In genomic region chr4:124692416-124692861, GRCm38 (mm10) we compare ENCODE assay signal across 10 mouse cellular contexts. TPM values are rescaled to one million over a fixed set of nuclear protein-coding genes. Genes with fewer than 3 reads are reported as not detected.
A peak's percentile ranks its signal among the peaks of the same experiment; 100 is the strongest.
DNase-seq lines count a peak whose midpoint lies in the region; ATAC-seq and TF ChIP-seq lines count a peak whose summit lies in the region.
"Had no signal": no experiment of that assay in that cellular context is flagged by ENCODE, and none has a peak within 500 bp of the region (broad histone marks: within the 10 kb centered on the region; RNA-seq: fewer than 3 reads in every experiment).

No protein-coding gene starts in this region.

- 34% methylated on average over 3 of the region's 3 CpGs for WGBS in liver, adult 2 months
- WGBS in forebrain, embryonic 14.5 days, result 77% methylated on average over 3 of the region's 3 CpGs
- WGBS in liver, embryonic 14.5 days (ENCODE audit: insufficient replicate concordance), result 50% methylated on average over 3 of the region's 3 CpGs
- 56% methylated on average over 3 of the region's 3 CpGs for WGBS in stomach, embryonic 16.5 days

- H3K27ac ChIP-seq in liver, adult 2 months (replicated peaks; ENCODE audit: insufficient read depth, low read depth, low read length), result no peak overlapping the region; the same call in 1 of the 2 replicates
- H3K27ac ChIP-seq in forebrain, embryonic 14.5 days (ENCODE audit: low read depth, low read length), result no peak overlapping the region
- H3K27ac ChIP-seq in liver, embryonic 14.5 days, result no peak overlapping the region
- H3K27ac ChIP-seq in stomach, embryonic 16.5 days (ENCODE audit: low read length), result peak overlapping the region; percentile 87

- no peak for ATAC-seq in forebrain, embryonic 14.5 days
- no peak for ATAC-seq in liver, embryonic 14.5 days (ENCODE audit: insufficient read depth)
- peak; percentile 44 for ATAC-seq in stomach, embryonic 16.5 days (ENCODE audit: insufficient read depth, low FRiP score)
- no peak for ATAC-seq in activated CD4-positive, CD25-positive, alpha-beta regulatory T cell, adult 4 months

- peak overlapping the region; percentile 82 for H3K9ac ChIP-seq in liver, adult 2 months (ENCODE audit: low read depth, low read length)
- H3K9ac ChIP-seq in forebrain, embryonic 14.5 days (ENCODE audit: low read length), result peak overlapping the region; percentile 87; the same call in 1 of the 2 replicates
- peak overlapping the region; percentile 69 for H3K9ac ChIP-seq in liver, embryonic 14.5 days (replicated peaks)
- peak overlapping the region; percentile 96 for H3K9ac ChIP-seq in stomach, embryonic 16.5 days (ENCODE audit: low read length)

- no peak for TF ChIP-seq POLR2A in liver, adult 2 months (IDR thresholded peaks at IDR 0.05; ENCODE audit: extremely low read depth, insufficient read depth, low read length)

- no peaks in the 10 kb centered on the region for H3K9me3 ChIP-seq in forebrain, embryonic 14.5 days (replicated peaks; ENCODE audit: control insufficient read depth, low read length)
- no peaks in the 10 kb centered on the region for H3K9me3 ChIP-seq in liver, embryonic 14.5 days (ENCODE audit: control insufficient read depth, low read length)
- no peaks in the 10 kb centered on the region for H3K9me3 ChIP-seq in stomach, embryonic 16.5 days (replicated peaks; ENCODE audit: control insufficient read depth, low read length)

- H3K4me3 ChIP-seq in liver, adult 2 months (ENCODE audit: insufficient read depth, low read depth, low read length), result peak overlapping the region; percentile 78; the same call in 1 of the 2 replicates
- H3K4me3 ChIP-seq in forebrain, embryonic 14.5 days (ENCODE audit: low read depth, low read length), result peak overlapping the region; percentile 93
- peak overlapping the region; percentile 67 to 88 for H3K4me3 ChIP-seq in liver, embryonic 14.5 days (ENCODE audit: insufficient read depth in 1 of 2, low read depth in 2 of 2, low read length in 2 of 2)
- peak overlapping the region; percentile 88 for H3K4me3 ChIP-seq in stomach, embryonic 16.5 days (replicated peaks; ENCODE audit: low read length)

- H3K4me2 ChIP-seq in forebrain, embryonic 14.5 days (ENCODE audit: low read length), result peak overlapping the region; percentile 73
- H3K4me2 ChIP-seq in liver, embryonic 14.5 days (ENCODE audit: low read depth), result peak overlapping the region; percentile 80
- H3K4me2 ChIP-seq in stomach, embryonic 16.5 days (ENCODE audit: low read depth, low read length), result peak overlapping the region; percentile 90

- no peak for TF ChIP-seq CTCF in liver, adult 2 months (IDR thresholded peaks at IDR 0.05; ENCODE audit: low read depth, low read length)
- no peak for TF ChIP-seq CTCF in liver, embryonic 14.5 days (IDR thresholded peaks at IDR 0.05; ENCODE audit: low read depth)

- no peak for DNase-seq in liver, adult 2 months (ENCODE audit: extremely low read depth, low read depth, low spot score)
- no peak for DNase-seq in liver
- DNase-seq in forebrain, embryonic 14.5 days (ENCODE audit: low spot score), result no peak
- no peak for DNase-seq in liver, embryonic 14.5 days (ENCODE audit: low read depth in 3 of 3, low spot score in 3 of 3)
- DNase-seq in cerebellum, adult 11 months, result no peak
- DNase-seq in urinary bladder, postnatal 10 days (ENCODE audit: low spot score), result no peak
- DNase-seq: adrenal gland, postnatal 25 days; kidney, postnatal 10 days had no signal

- peaks cover 17% of the 10 kb centered on the region; the same call in 1 of the 2 replicates for H3K79me2 ChIP-seq in liver, adult 2 months (ENCODE audit: control insufficient read depth, insufficient read depth, low read length)

- peaks cover 2% of the 10 kb centered on the region; the same call in 1 of the 2 replicates for H3K4me1 ChIP-seq in liver, adult 2 months (ENCODE audit: control insufficient read depth, insufficient read depth, low read length)
- peaks cover 5% of the 10 kb centered on the region; the same call in 1 of the 2 replicates for H3K4me1 ChIP-seq in forebrain, embryonic 14.5 days (ENCODE audit: control insufficient read depth, insufficient read depth, low read length)
- peaks cover 7 to 18% of the 10 kb centered on the region in 2 experiments; a peak in 3 of 4 replicates for H3K4me1 ChIP-seq in liver, embryonic 14.5 days (replicated peaks; ENCODE audit: control insufficient read depth in 2 of 2, insufficient read depth in 2 of 2, low read length in 1 of 2)
- peaks cover 24% of the 10 kb centered on the region for H3K4me1 ChIP-seq in stomach, embryonic 16.5 days (ENCODE audit: control insufficient read depth, insufficient read depth, low read length)

- H3K36me3 ChIP-seq in liver, adult 2 months (ENCODE audit: control insufficient read depth, insufficient read depth, low read length), result peaks cover 2% of the 10 kb centered on the region; the same call in 1 of the 2 replicates
- H3K36me3 ChIP-seq in forebrain, embryonic 14.5 days (ENCODE audit: control insufficient read depth, insufficient read depth, low read length), result peaks cover 11% of the 10 kb centered on the region; the same call in 1 of the 2 replicates
- H3K36me3 ChIP-seq in liver, embryonic 14.5 days (replicated peaks; ENCODE audit: control insufficient read depth, insufficient read depth, low read depth), result no peaks in the 10 kb centered on the region; the same call in 1 of the 2 replicates
- H3K36me3 ChIP-seq in stomach, embryonic 16.5 days (ENCODE audit: control insufficient read depth, insufficient read depth, low read length), result no peaks in the 10 kb centered on the region

- no peak for TF ChIP-seq EP300 in liver, embryonic 14.5 days (IDR thresholded peaks at IDR 0.05; ENCODE audit: low read depth)

- no peaks in the 10 kb centered on the region for H3K27me3 ChIP-seq in liver, adult 2 months (ENCODE audit: control insufficient read depth, insufficient read depth, low read length)
- no peaks in the 10 kb centered on the region for H3K27me3 ChIP-seq in forebrain, embryonic 14.5 days (replicated peaks; ENCODE audit: control insufficient read depth, insufficient read depth, low read length)
- H3K27me3 ChIP-seq in liver, embryonic 14.5 days (ENCODE audit: control insufficient read depth, insufficient read depth, low read length), result no peaks in the 10 kb centered on the region
- no peaks in the 10 kb centered on the region for H3K27me3 ChIP-seq in stomach, embryonic 16.5 days (ENCODE audit: control insufficient read depth, insufficient read depth, low read length)

RNA-seq across cellular contexts. Expression of gene Utp11, which starts 1.0 kb away (rescaled TPM):
- total RNA-seq in liver, adult 2 months (2014; rRNA removed), result 9.3 and 11.6 TPM in 2 replicates
- polyA plus RNA-seq in liver, adult 2 months (2012; rRNA removed), result 4.2 and 5.5 TPM in 2 replicates
- 34.5 and 42.0 TPM in 2 replicates for polyA plus RNA-seq in forebrain, embryonic 14.5 days (2014; fragmentation: Nextera tagmentation; extraction: Ambion mirVana)
- 7.5 and 16.4 TPM in 2 replicates for polyA plus RNA-seq in liver, embryonic 14.5 days (2012; rRNA removed)
- polyA plus RNA-seq in liver, embryonic 14.5 days (2014; fragmentation: Nextera tagmentation; extraction: Ambion mirVana), result 20.8 and 22.4 TPM in 2 replicates
- 85.7 and 88.8 TPM in 2 replicates for polyA plus RNA-seq in stomach, embryonic 16.5 days (2015; fragmentation: Nextera tagmentation; extraction: Ambion mirVana)
- 10 to 100 TPM; 80.9 to 85.9 TPM for polyA plus RNA-seq in activated CD4-positive, CD25-positive, alpha-beta regulatory T cell, adult 4 months (2017; shearing (Covaris generic))

RNA-seq across cellular contexts. Expression of gene Fhl3, which starts 8.1 kb away (rescaled TPM):
- total RNA-seq in liver, adult 2 months (2014; rRNA removed), result 0.20 and 0.28 TPM in 2 replicates
- polyA plus RNA-seq in liver, adult 2 months (2012; rRNA removed), result 0.95 and 1.5 TPM in 2 replicates
- 1.4 TPM in 2 replicates for polyA plus RNA-seq in forebrain, embryonic 14.5 days (2014; fragmentation: Nextera tagmentation; extraction: Ambion mirVana)
- polyA plus RNA-seq in liver, embryonic 14.5 days (2012; rRNA removed), result 2.8 TPM in 2 replicates
- 2.7 and 2.9 TPM in 2 replicates for polyA plus RNA-seq in liver, embryonic 14.5 days (2014; fragmentation: Nextera tagmentation; extraction: Ambion mirVana)
- polyA plus RNA-seq in stomach, embryonic 16.5 days (2015; fragmentation: Nextera tagmentation; extraction: Ambion mirVana), result 10.1 and 10.8 TPM in 2 replicates
- 10 to 100 TPM in 1 of 2 experiments, 1 to 10 TPM in 1; 7.2 to 14.7 TPM for polyA plus RNA-seq in activated CD4-positive, CD25-positive, alpha-beta regulatory T cell, adult 4 months (2017; shearing (Covaris generic))

RNA-seq across cellular contexts. Expression of gene Sf3a3, which starts 22.1 kb away (rescaled TPM):
- total RNA-seq in liver, adult 2 months (2014; rRNA removed), result 12.1 and 15.1 TPM in 2 replicates
- polyA plus RNA-seq in liver, adult 2 months (2012; rRNA removed), result 5.5 and 6.6 TPM in 2 replicates
- polyA plus RNA-seq in forebrain, embryonic 14.5 days (2014; fragmentation: Nextera tagmentation; extraction: Ambion mirVana), result 118 TPM in 2 replicates
- 21.2 and 42.1 TPM in 2 replicates for polyA plus RNA-seq in liver, embryonic 14.5 days (2012; rRNA removed)
- polyA plus RNA-seq in liver, embryonic 14.5 days (2014; fragmentation: Nextera tagmentation; extraction: Ambion mirVana), result 59.2 and 63.6 TPM in 2 replicates
- polyA plus RNA-seq in stomach, embryonic 16.5 days (2015; fragmentation: Nextera tagmentation; extraction: Ambion mirVana), result 114 and 118 TPM in 2 replicates
- polyA plus RNA-seq in activated CD4-positive, CD25-positive, alpha-beta regulatory T cell, adult 4 months (2017; shearing (Covaris generic)), result 100 to 1,000 TPM; 108 to 125 TPM

RNA-seq across cellular contexts. Expression of gene Pou3f1, which starts 35.8 kb away (rescaled TPM):
- not detected in 2 replicates for total RNA-seq in liver, adult 2 months (2014; rRNA removed)
- 0.02 TPM in 1 of 2 replicates, not detected in the other for polyA plus RNA-seq in liver, adult 2 months (2012; rRNA removed)
- polyA plus RNA-seq in forebrain, embryonic 14.5 days (2014; fragmentation: Nextera tagmentation; extraction: Ambion mirVana), result 14.8 and 15.3 TPM in 2 replicates
- polyA plus RNA-seq in liver, embryonic 14.5 days (2012; rRNA removed), result 0.01 and 0.02 TPM in 2 replicates
- polyA plus RNA-seq in liver, embryonic 14.5 days (2014; fragmentation: Nextera tagmentation; extraction: Ambion mirVana), result not detected in 2 replicates
- polyA plus RNA-seq in stomach, embryonic 16.5 days (2015; fragmentation: Nextera tagmentation; extraction: Ambion mirVana), result 0.13 and 0.14 TPM in 2 replicates
- not detected for polyA plus RNA-seq in activated CD4-positive, CD25-positive, alpha-beta regulatory T cell, adult 4 months (2017; shearing (Covaris generic))
- total RNA-seq: adrenal gland, postnatal 25 days had no signal

RNA-seq across cellular contexts. Expression of gene Inpp5b, which starts 49.2 kb away (rescaled TPM):
- 15.3 and 15.8 TPM in 2 replicates for total RNA-seq in liver, adult 2 months (2014; rRNA removed)
- 24.1 and 25.7 TPM in 2 replicates for polyA plus RNA-seq in liver, adult 2 months (2012; rRNA removed)
- polyA plus RNA-seq in forebrain, embryonic 14.5 days (2014; fragmentation: Nextera tagmentation; extraction: Ambion mirVana), result 20.8 and 22.1 TPM in 2 replicates
- 36.6 and 40.3 TPM in 2 replicates for polyA plus RNA-seq in liver, embryonic 14.5 days (2012; rRNA removed)
- polyA plus RNA-seq in liver, embryonic 14.5 days (2014; fragmentation: Nextera tagmentation; extraction: Ambion mirVana), result 36.7 and 40.0 TPM in 2 replicates
- 33.0 and 35.8 TPM in 2 replicates for polyA plus RNA-seq in stomach, embryonic 16.5 days (2015; fragmentation: Nextera tagmentation; extraction: Ambion mirVana)
- 10 to 100 TPM; 80.2 to 94.1 TPM for polyA plus RNA-seq in activated CD4-positive, CD25-positive, alpha-beta regulatory T cell, adult 4 months (2017; shearing (Covaris generic))
